Mouse (Mus musculus) small intestine, adult 2 months (tissue): ENCODE measurements around the gene Qrich1.

Experiments used
- CTCF ChIP-seq: fragments of 200-500 bp; IDR thresholded peaks from 2 replicates; pipeline ENCODE4 v1.5.1; 2012; ENCODE audit warnings: low read depth, mild to moderate bottlenecking, control low read depth, inconsistent platforms, low read length, moderate library complexity, mixed read lengths; ENCODE audit not compliant: insufficient replicate concordance, insufficient read length; ENCODE audit errors: extremely low read depth
- POLR2A ChIP-seq: fragments of 200-500 bp; IDR thresholded peaks from 2 replicates; pipeline ENCODE4 v1.6.1; 2012; ENCODE audit warnings: low read depth, mild to moderate bottlenecking, control low read depth, inconsistent platforms, low read length, moderate library complexity

GRCm38 (mm10) chr9:108540846-108541245, 24.2 kb downstream of the Qrich1 start:
- TF ChIP-seq CTCF (no peak), POLR2A (no peak)
